Mouse (Mus musculus) v-Abl transformed pro-B cells (cell line): ENCODE measurements around the gene Mnt.

Source experiments
- in situ Hi-C, 2 experiments: fragments of 400-800 bp; cut with MboI; formaldehyde crosslinking; loops; one replicate each; pipeline ENCODE4 v1.15.1; 2025; ENCODE audit not compliant: unreplicated experiment in 2 of 2

The Mnt gene

DNA sequence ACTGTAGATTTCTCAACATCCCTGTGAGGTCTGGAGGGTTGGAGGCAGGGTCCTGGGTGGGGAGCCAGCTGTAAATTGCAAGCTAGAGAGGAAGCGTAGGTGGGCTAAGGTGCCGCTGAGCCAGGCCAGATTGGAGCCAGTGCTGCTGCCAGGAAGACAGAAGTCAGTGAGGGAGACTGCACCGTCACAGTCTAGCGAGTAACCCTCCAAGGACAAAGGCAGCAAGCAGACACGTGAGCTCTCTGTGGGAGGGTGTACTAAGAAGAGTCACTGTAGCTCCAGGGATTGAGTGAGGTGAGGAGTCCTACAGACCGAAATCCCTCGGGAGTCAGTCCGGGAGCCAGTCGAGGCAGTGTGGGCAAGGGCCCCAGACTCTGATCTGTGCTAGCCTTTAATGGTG is 10.6 kb downstream of the Mnt start:
- in situ Hi-C loops = loop anchor here (10.0 to 25.0 kb wide), 3 partner anchors 287 to 1654 kb away; partner anchors contain the start of genes Ctns (in 1 of the 2), Emc6 (in 1 of the 2), Shpk (in 1 of the 2) and Tax1bp3 (in 1 of the 2)

DNA sequence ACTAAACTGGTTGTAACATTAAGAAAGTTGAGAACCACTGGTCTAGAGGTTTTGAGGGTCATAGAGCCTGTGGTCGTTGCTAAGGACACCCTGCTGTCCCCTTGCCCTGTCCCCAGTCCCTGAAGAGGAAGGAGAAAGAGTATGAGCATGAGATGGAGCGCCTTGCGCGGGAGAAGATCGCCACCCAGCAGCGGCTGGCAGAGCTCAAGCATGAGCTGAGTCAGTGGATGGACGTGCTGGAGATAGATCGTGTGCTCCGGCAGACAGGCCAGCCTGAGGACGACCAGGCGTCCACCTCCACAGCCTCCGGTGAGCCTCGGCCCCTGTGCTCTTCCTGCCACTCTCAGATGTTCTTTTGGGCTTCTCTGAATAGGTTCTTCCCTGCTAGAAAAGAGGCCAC is 11.3 kb downstream of the Mnt start:
- in situ Hi-C loops = loop anchor here (10.0 to 25.0 kb wide), 3 partner anchors 287 to 1655 kb away; partner anchors contain the start of genes Ctns (in 1 of the 2), Emc6 (in 1 of the 2), Shpk (in 1 of the 2) and Tax1bp3 (in 1 of the 2)

DNA sequence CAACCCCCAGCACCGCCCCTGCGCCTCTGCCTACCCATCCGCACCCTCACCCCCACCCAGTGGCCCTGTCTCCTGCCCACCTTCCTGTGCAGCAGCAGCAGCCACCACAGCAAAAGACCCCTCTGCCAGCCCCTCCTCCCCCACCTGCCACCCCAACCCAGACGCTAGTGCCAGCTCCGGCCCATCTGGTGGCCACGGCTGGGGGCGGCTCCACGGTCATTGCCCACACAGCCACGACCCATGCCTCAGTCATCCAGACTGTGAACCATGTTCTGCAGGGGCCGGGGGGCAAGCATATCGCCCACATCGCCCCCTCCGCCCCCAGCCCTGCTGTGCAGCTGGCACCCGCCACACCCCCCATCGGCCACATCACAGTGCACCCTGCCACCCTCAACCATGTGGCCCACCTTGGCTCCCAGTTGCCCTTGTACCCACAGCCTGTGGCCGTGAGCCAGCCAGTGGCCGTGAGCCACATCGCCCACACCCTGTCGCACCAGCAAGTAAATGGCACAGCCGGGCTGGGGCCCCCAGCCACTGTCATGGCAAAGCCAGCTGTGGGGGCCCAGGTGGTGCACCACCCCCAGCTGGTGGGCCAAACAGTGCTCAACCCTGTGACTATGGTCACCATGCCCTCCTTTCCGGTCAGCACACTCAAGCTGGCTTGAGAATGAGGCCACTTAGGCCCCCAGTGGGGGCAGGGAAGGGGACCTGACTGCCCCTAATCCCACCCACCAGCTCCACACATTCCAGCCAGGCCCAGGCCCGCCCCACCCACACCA is 12.1 kb downstream of the Mnt start:
- in situ Hi-C loops = loop anchor here (10.0 to 25.0 kb wide), 3 partner anchors 288 to 1656 kb away; partner anchors contain the start of genes Ctns (in 1 of the 2), Emc6 (in 1 of the 2), Shpk (in 1 of the 2) and Tax1bp3 (in 1 of the 2)

DNA sequence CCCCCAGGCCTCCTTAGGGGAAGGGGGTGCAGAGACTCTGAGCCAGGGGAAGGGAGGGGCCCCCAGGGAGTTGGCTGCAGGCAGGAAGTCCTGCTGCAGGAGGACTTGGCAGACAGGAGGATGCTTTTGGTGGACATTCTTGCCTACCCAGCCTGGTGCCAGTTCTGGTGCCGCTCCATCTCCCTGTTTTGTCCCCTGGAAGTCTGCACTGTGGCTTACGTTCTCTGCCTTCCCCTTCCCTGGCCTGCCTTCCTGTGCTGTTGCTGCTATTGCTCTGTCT is 12.7 kb downstream of the Mnt start:
- in situ Hi-C loops = loop anchor here (10.0 to 25.0 kb wide), 3 partner anchors 289 to 1656 kb away; partner anchors contain the start of genes Ctns (in 1 of the 2), Emc6 (in 1 of the 2), Shpk (in 1 of the 2) and Tax1bp3 (in 1 of the 2)

DNA sequence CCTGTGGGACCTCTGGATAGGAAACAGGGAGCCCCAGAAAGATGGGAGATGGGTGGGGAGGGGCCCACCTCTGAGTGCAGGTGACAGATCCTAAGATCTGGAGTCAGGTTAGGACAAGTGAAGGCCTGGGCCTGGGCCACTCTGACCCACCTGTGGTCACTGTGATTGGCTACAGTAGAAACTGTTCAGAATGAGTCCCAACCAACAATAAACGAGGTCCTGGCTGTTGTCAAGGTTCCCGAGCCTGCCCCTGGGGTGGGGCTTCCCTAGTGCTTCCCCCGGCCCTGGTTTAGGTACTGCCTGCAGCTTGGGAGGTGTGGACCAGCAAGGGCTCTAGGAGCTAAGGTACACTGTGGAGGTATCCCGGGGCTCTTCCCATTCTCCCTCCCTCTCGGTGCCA is 13.0 kb downstream of the Mnt start:
- in situ Hi-C loops = loop anchor here (10.0 to 25.0 kb wide), 3 partner anchors 289 to 1656 kb away; partner anchors contain the start of genes Ctns (in 1 of the 2), Emc6 (in 1 of the 2), Shpk (in 1 of the 2) and Tax1bp3 (in 1 of the 2)

DNA sequence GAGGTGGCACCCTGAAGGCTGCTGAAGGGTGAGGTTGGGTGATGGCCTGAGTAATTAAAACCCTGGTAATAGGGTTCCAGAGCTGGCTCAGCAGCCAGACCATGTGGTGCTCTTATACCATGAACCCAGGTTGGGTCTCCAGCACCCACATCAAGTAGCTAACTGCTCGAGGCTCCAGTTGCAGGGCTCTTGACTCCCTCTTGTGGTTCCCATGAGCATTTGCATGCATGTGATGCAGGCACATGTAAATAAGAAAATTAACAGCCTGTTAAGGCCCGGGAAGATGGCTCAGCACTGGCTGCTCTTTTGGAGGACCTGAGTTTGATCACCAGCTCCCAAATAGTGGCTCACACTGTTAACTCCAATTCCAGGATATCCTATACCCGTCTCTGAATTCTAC is 15.1 kb downstream of the Mnt start:
- in situ Hi-C loops = loop anchor here (5.0 to 25.0 kb wide), 5 partner anchors 33 to 1658 kb away; partner anchors contain the start of genes Ctns (in 1 of the 2), Emc6 (in 1 of the 2), Shpk (in 1 of the 2) and Tax1bp3 (in 1 of the 2)

DNA sequence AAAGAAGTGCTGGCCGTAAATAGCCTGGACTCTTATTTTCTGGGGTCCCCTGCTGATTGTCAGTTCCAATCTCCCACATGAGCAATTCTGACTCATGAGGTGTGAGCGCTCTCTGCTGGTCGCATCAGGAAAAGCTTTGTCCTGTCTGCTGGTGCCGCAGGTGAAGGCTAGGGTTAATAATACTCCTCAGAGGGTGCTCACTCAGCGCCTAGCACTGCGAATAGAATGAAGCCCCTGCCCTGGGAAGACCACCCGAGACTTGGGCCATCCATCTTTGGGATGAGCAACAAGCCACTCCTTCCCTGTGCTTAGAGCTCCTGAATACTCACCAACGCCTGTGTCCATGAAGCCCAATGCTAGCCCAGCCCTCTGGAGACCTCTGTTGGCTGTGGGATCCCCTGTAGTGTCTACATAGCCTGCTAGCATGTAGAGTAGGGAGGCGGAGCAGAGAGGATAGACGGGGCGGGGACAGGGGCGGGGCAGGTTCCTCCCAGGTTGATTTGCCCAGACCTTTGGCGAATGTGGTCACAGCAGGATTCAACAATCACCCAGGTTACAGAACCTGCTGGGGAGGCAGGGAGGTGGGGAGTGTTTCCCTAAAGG is 17.3 kb downstream of the Mnt start:
- in situ Hi-C loops = loop anchor here (5.0 to 25.0 kb wide), 5 partner anchors 36 to 1661 kb away; partner anchors contain the start of genes Ctns (in 1 of the 2), Emc6 (in 1 of the 2), Shpk (in 1 of the 2) and Tax1bp3 (in 1 of the 2)

DNA sequence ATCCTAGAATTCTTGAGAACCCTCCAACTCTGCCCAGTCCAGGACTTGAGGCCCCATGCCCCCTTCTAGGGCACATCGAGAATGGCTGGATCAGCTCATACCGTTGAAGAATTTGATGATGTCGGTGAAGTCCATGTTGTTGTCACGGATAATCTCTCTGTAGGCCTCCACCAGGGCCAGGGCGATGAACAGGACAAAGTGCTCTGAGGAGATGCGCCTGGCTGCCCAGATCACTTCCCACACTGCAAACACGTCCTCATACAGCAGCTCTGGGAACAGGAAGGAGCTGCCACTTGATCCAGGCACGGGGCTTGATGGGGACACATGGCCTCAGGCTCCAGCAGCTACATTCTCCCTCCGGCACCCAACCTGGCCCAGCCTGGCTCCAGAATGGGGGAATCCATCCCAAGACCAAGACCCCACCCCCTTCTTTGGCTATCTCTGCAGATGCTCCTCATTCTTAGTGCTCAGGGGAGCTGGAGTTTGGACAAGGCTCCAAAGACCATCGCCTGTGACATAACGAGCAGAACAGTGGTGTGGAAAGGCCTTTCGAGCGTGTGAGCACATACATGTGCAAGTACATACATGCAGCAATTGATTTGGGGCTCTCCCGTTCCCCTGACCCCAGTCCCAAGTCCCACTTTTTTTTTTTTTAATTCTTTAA is 20.4 kb downstream of the Mnt start:
- in situ Hi-C loops = no loop called here

DNA sequence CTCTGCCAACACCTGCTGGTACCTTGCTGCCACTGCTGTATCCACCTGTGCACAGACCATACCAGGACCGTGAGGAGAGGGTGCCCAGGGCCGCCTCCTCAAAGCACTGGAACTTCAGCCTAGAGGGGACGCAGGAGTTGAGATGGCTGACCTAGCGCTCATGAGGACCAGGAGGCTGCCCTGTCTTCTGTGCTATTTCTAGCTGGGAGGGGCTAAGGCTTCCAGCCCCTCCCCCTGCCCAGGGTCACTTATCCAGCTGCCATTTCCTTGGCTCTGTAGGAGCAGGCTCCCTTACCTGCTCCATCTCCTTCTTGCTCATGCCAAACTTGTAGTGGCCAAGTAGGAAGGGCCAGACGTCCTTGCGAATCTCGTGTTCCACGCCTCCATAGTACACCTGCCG is 27.0 kb downstream of the Mnt start:
- in situ Hi-C loops = no loop called here

DNA sequence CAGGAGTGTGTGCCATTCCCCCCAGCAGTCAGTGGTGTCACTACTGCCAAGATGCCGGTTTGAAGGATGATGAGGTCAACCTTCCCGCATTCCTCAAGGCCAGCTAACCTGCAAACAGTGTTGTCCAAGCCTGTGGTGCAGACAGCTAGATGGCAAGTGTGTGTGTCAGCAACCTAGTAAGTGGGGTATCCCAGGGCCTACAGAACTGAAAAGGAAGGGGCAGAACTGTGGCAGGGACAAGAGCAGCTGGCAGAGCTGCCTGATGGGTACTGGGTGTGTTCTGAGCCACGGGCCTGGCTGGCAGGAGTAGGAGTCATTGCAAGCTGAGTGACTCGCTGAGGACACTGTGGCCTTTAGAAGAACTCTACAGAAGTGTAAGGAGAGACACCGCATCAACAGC is 31.4 kb downstream of the Mnt start:
- in situ Hi-C loops = no loop called here

DNA sequence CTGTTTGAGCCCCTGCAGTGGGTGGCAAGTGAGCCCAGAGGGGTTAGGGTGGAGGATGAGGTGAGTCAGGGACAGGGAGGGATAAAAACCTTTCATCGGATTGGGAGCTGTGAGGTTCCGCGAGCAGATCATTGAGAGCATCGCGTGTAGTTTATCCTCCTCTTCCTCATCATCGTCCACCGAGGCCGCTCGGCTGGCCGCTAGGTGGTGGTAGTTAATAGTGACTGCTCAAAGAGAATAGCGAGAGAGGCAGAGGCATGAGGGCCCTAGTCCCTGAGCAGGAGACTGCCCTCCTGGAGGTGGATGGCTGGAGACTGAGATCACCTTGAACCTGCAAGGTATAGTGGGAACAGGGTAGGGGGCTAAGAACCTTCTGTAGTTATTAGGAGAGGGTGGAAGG is 32.8 kb downstream of the Mnt start:
- in situ Hi-C loops = no loop called here

DNA sequence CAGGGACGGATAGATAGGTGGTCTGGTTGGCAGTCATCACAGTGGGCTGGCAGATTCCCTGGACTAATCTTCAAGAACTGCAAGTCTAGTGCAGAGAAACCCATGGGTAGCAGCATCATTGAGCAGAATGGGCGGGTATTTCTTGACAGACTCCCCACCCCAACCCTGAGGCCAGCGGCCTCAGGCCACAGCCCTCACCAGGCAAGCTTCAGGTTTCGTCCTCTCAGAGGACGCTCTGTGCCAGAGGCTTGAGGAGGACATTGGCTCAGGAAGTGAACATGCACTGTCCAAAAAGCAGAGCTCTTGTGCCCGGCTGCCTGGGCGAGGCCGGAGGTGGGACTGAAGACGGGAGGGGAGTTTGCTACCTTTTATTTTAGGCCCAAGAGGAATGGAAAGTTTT is 33.7 kb downstream of the Mnt start:
- in situ Hi-C loops = no loop called here

DNA sequence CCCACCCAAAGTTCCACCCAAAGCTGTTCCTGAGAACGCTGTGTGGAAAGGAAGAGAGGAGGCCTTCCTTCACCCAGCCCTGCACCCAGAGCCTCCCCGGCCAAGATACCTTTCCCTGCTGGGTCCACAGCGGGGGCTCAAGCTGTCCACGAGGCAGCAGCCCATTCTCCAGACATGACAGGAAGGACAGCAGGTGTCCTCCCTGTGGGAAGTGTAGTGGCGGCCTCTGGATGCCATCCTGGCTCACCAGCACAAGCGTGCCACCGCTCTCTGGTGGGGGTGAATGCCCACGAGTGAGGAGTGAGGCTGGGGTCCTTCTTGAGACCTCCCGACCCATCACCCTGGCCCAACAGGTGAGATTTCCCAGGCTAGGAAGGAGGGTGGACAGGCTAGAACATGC is 34.5 kb downstream of the Mnt start:
- in situ Hi-C loops = no loop called here

DNA sequence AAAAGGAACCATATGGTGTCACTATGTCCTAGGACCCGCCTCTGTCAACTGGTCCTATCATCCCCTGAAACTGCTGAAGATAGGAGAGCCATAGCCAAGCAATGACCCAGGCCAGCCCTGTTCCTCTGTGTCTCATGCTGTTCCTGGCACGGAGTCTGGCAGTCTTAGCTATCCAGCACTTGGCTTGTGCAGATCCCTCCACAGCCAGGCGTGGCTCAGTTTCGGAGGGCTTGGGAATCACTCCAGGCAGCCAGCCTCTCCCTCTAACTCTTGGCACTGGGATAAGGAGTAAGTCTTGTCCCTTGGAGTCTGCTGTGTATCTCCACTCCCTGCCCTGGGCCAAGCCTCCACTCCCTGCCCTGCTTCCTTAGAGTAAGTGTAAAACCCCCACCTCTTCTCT is 35.9 kb downstream of the Mnt start:
- in situ Hi-C loops = no loop called here

DNA sequence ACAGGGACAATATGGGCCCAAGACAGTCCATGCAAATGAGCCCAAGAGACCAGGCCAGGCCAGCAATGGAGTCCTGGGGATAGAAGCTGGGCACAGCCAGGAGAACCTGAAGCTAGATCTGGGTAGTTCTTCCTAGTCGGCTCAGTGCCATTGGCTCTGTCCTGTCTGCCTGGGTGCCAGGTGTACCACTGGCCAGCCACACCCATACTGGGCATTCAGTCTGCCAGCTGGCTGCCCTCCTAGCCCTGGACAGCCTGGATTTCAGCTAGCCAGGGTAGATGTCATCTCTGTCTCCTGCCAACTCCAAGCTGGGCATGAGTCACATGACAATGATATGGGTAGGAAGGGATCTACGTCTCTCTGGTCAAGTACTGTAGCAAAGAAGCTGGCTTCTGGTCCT is 36.5 kb downstream of the Mnt start:
- in situ Hi-C loops = no loop called here

DNA sequence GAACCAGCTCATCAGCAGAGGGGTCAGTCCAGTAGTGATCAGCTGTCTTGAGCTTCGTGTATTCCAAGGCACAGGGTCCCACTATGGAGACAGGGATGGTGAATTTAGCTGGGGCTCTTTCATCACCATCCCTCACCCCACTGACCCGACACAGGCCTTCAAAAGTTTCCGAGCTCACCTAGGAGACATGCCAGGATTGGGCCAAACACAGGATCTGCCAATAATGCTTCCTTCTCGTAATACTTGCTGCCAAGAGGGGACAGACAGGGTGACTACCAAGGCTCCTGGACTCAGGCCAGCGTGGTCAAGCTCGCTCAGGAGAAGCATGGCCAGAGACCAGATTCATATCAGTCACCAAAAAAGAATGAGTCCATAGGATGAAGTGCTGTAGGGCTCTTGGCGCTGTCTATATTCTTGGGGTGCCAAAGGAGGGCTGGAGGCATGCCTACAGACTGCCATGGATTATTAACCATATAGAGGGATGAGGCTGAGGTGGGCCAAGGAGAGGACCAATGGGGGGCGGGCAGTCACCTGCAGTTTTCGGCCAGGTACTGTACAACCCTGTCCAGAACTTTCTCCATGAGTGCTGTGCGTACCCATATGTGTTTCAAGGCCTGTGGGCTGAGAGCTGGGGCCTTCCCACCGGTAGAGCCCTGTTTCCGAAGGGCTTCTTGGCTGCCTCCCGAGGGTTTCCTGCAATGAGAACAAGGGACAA is 37.5 kb downstream of the Mnt start:
- in situ Hi-C loops = no loop called here

DNA sequence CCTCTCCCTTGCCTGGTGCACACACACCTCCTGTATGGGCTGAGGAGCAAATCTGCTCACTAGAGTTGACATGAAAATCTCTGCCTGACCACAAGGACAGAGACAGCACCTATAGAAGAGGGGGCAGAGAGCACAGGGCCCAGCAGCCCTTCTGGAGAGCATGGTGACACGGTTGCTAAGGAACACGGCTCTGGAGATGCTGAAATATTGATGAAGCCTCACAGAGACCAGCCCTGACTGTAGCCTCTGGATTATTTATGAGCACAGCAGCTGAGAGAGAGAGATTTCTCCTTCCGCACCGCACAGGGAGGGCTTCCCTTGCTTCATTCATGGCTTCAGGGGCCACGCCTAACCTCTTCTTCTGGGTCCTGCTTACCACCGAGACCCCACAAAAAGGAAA is 38.9 kb downstream of the Mnt start:
- in situ Hi-C loops = no loop called here

DNA sequence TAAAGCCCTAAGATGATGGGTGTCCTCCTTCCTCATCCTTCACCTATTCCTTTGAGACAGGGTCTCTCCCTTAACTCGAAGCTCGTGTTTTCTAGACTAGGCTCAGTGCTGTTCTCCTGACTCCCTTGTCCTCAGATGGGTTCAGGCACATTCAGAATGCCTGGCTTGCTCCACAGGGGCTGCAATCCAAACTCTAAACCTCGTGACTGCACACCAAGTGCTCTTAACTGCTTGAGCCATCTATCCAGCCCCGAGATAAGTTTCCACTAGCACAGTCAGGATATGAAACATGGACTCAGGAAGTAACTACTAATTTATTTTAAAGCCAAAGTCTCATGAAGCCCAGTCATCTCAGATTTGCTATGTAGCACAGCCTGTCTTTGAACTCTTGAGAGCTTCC is 39.8 kb downstream of the Mnt start:
- in situ Hi-C loops = no loop called here

DNA sequence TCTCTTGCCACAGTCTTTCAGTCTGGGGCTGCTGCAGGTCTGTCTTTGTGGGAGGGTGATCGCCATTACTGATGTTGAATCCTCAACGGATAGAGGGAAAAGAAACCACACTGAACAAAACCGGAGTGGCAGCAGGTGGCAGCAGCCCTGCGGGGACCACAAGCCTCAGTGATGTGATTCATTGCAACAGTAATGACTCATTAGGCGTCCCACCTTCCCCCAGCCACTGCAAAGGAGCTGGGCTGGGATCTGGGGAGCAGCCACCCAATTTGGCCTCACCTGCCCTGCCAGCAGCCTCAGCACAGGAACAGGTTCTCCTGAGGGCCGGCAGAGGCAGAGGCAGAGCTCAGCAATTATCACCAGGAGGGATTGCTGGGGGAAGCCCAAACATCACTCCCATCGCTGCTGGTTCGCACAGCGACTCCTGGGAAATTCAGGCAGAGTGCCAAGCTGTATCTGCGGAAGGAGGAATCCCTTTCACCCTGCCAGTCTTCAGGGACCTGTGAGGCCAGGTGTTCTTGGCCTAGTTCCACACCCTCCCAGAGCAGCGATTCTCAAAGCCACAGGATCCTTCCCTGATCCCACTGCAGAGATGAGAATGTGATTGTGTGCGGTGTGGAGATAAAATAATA is 40.4 kb downstream of the Mnt start:
- in situ Hi-C loops = no loop called here

DNA sequence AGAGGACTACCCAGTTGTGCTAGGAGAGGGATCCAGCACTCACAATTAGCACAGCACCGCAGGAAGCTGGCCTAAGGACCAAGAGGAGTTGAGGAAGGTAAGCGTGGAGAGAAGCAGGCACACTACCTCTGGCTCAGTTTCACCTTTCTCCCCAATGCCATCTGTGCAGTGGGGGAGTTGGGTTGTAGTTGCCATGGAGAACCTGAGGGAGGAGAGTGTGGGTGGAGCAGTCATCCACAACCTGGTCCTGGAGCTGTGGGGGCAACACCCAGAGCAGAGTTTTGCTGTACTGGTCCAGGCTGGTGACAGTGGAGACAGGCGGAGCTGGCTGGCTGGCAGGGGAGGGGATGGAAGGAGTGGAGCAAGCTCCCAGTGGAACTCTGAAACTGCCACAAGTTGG is 43.9 kb downstream of the Mnt start:
- in situ Hi-C loops = no loop called here
